Mouse (Mus musculus): ENCODE measurements at regions not wholly inside any gene's neighbourhood (a gene's known extent, or its start where the extent isn't known, plus 50 kb on each side); places are given as distances from the start of the nearest gene placed in this dataset.

DNA sequence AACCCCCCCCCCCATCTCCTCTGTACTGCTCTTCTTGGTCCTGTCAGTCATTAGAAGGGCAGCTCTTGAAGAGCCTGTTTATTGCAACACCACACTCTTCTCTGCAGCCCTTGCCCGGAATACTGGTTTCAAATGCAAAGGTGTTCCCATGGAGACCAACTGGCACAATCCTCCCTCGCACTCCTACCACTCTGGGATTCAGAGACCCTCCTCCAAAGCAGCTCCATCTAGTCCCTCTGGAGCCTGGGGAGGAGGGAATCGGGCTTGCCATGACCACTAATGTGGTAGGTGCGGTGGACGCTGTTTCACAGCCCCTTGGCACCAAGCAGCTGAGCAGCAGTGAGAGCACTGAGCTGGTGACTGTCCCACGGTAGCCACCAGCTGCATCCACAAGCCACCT, 83.1 kb downstream of the Stk35 start:
- Histone ChIP-seq H3K27me3 (ENCODE audit: control insufficient read depth, insufficient read depth, low read length) (no peaks in the 10 kb centered on the region), H3K36me3 (ENCODE audit: control insufficient read depth, insufficient read depth, low read length) (no peaks in the 10 kb centered on the region), H3K4me1 (ENCODE audit: control insufficient read depth, insufficient read depth, low read length) (no peaks in the 10 kb centered on the region), H3K9me3 (ENCODE audit: control insufficient read depth, low read length) (no peaks in the 10 kb centered on the region), H3K9ac (replicated peaks; ENCODE audit: low read length) (no peak overlapping the region), H3K27ac (replicated peaks; ENCODE audit: low read depth, low read length) (no peak overlapping the region), H3K4me2 (ENCODE audit: low read length) (no peak overlapping the region), H3K4me3 (replicated peaks; ENCODE audit: low read depth, low read length) (no peak overlapping the region)
- ATAC-seq (ENCODE audit: low FRiP score, low TSS enrichment) (no peak), DNase-seq (peak; percentile 19)
- 40% methylated on average over 6 of the region's 6 CpGs for WGBS

DNA sequence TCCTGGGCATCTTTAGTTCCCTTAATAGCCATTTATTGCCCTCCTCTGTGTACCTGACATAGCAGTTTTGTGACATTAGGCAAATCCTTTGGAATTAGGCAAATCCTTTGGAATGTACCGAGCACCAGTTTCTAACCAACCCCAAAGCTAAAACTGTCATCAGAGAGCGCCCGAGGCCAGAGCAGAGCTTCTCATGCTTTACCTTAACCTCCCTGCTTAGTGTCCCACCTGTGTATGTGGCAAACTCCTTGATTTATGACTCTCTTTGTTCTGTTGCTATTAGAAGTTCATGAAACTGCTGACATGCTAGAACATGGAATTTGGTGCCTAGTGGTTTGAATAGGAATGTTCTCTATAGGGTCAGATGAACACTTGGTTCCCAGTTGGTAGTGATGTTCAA, 84.0 kb downstream of the Stk35 start:
- WGBS, result 81% methylated on average over 3 of the region's 3 CpGs

DNA sequence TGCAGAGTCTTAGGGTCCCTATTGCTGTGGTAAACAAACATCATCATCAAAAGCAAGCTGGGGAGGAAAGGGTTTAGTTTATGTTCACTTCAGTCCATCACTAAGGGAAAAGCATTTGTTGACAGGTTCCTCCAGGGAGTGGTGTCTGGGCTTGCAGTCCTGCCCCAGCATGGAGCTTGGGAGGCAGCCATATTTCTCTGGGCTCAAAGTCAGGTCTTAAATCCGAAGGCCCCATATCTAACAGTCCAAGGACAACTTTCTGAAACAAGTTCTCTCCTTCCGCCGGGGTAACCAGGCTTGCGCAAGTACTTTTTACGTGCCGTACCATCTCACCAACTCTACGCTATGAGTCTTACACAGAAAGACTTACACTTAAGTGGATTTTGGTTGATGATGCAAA, 85.2 kb downstream of the Stk35 start:
- Histone ChIP-seq H3K4me1 (ENCODE audit: control insufficient read depth, insufficient read depth, low read length) (no peaks in the 10 kb centered on the region), H3K27ac (replicated peaks; ENCODE audit: low read depth, low read length) (no peak overlapping the region), H3K36me3 (ENCODE audit: control insufficient read depth, insufficient read depth, low read length) (no peaks in the 10 kb centered on the region), H3K4me3 (replicated peaks; ENCODE audit: low read depth, low read length) (no peak overlapping the region), H3K9ac (replicated peaks; ENCODE audit: low read length) (no peak overlapping the region), H3K27me3 (ENCODE audit: control insufficient read depth, insufficient read depth, low read length) (no peaks in the 10 kb centered on the region), H3K4me2 (ENCODE audit: low read length) (no peak overlapping the region), H3K9me3 (ENCODE audit: control insufficient read depth, low read length) (no peaks in the 10 kb centered on the region)
- ATAC-seq (ENCODE audit: low FRiP score, low TSS enrichment), result no peak
- DNase-seq, result no peak
- 92% methylated on average over 7 of the region's 7 CpGs for WGBS

More for the DNA sequence above, 84.0 kb downstream of the Stk35 start:
- DNase-seq (no peak), ATAC-seq (ENCODE audit: low FRiP score, low TSS enrichment) (no peak)
- Histone ChIP-seq H3K4me1 (ENCODE audit: control insufficient read depth, insufficient read depth, low read length) (no peaks in the 10 kb centered on the region), H3K27me3 (ENCODE audit: control insufficient read depth, insufficient read depth, low read length) (no peaks in the 10 kb centered on the region), H3K4me3 (replicated peaks; ENCODE audit: low read depth, low read length) (no peak overlapping the region), H3K9ac (replicated peaks; ENCODE audit: low read length) (no peak overlapping the region), H3K27ac (replicated peaks; ENCODE audit: low read depth, low read length) (no peak overlapping the region), H3K4me2 (ENCODE audit: low read length) (no peak overlapping the region), H3K36me3 (ENCODE audit: control insufficient read depth, insufficient read depth, low read length) (no peaks in the 10 kb centered on the region), H3K9me3 (ENCODE audit: control insufficient read depth, low read length) (no peaks in the 10 kb centered on the region)

DNA sequence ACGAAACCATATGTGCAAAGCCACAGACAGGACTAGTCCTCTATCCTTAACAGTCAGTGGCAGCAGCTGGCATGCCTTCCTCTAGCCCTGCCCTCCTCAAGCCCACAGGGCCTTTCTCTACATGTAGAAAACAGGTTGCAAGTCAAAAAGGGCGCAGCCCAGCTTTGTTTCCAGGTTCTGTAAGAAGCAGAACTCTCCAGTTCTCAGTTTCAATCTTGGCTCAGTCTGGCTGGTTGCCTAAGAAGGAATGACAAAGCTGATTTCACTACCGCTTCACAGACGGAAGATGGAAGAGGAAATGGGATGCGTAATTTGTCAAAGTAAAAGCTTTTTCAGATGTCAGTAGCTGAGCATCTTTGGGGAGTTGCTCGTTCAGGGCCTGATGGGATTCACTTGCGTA, 92.9 kb downstream of the Stk35 start:
- Histone ChIP-seq H3K27ac (replicated peaks; ENCODE audit: low read depth, low read length) (no peak overlapping the region), H3K4me2 (ENCODE audit: low read length) (no peak overlapping the region), H3K36me3 (ENCODE audit: control insufficient read depth, insufficient read depth, low read length) (no peaks in the 10 kb centered on the region), H3K4me1 (ENCODE audit: control insufficient read depth, insufficient read depth, low read length) (no peaks in the 10 kb centered on the region), H3K9ac (replicated peaks; ENCODE audit: low read length) (no peak overlapping the region), H3K9me3 (ENCODE audit: control insufficient read depth, low read length) (no peaks in the 10 kb centered on the region), H3K27me3 (ENCODE audit: control insufficient read depth, insufficient read depth, low read length) (no peaks in the 10 kb centered on the region), H3K4me3 (replicated peaks; ENCODE audit: low read depth, low read length) (no peak overlapping the region)
- WGBS, result 80% methylated on average over 7 of the region's 7 CpGs
- DNase-seq (no peak), ATAC-seq (ENCODE audit: low FRiP score, low TSS enrichment) (no peak)

DNA sequence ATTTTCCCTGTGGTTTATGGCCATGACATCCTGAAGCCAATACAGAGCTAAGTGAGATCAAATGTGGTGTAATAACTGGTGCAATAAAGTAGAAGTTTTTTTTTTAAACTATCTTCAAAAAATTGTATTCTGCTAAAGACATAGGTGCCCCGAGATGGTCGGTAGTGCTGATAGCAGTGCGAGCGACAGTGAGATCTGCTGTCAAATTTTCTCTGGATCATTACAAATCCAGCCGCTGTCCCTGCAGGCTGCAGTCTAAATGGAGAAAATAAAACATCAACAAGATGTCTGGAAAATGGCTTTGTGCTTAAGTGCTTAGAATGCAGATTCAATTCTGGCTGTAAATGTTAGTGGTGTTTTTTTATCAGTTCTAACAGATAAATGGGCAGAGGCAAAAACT, 93.5 kb downstream of the Stk35 start:
- ATAC-seq (ENCODE audit: low FRiP score, low TSS enrichment) (no peak), DNase-seq (no peak)
- H3K4me3 ChIP-seq (replicated peaks; ENCODE audit: low read depth, low read length), result no peak overlapping the region
- WGBS, result 86% methylated on average over 5 of the region's 5 CpGs
- no peaks in the 10 kb centered on the region for H3K27me3 ChIP-seq (ENCODE audit: control insufficient read depth, insufficient read depth, low read length)
- H3K36me3 ChIP-seq (ENCODE audit: control insufficient read depth, insufficient read depth, low read length), result no peaks in the 10 kb centered on the region
- H3K27ac ChIP-seq (replicated peaks; ENCODE audit: low read depth, low read length), result no peak overlapping the region
- no peak overlapping the region for H3K4me2 ChIP-seq (ENCODE audit: low read length)
- no peak overlapping the region for H3K9ac ChIP-seq (replicated peaks; ENCODE audit: low read length)
- H3K9me3 ChIP-seq (ENCODE audit: control insufficient read depth, low read length), result no peaks in the 10 kb centered on the region
- H3K4me1 ChIP-seq (ENCODE audit: control insufficient read depth, insufficient read depth, low read length), result no peaks in the 10 kb centered on the region

DNA sequence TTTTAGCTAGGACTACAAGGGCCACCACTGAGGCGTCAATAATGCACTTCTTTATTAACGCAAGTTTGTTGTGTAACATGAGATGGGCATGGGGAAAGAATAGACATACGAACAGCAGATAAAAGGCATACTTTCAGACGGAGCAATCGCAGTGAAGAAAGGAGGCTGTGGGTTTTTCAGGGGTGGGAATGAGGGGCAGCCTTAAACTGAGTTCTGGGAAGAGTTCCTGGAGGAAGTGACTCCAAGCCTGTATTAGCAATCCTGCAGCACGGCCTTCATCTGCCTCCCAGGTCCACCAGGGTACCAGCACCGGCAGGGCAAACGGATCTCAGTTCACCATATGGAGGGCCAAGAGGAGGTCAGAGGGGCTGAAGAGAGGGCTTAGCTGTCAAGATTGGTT, 94.6 kb downstream of the Stk35 start:
- Histone ChIP-seq H3K9ac (replicated peaks; ENCODE audit: low read length) (no peak overlapping the region), H3K27me3 (ENCODE audit: control insufficient read depth, insufficient read depth, low read length) (no peaks in the 10 kb centered on the region), H3K36me3 (ENCODE audit: control insufficient read depth, insufficient read depth, low read length) (no peaks in the 10 kb centered on the region), H3K4me3 (replicated peaks; ENCODE audit: low read depth, low read length) (no peak overlapping the region), H3K9me3 (ENCODE audit: control insufficient read depth, low read length) (no peaks in the 10 kb centered on the region), H3K4me1 (ENCODE audit: control insufficient read depth, insufficient read depth, low read length) (no peaks in the 10 kb centered on the region), H3K4me2 (ENCODE audit: low read length) (no peak overlapping the region), H3K27ac (replicated peaks; ENCODE audit: low read depth, low read length) (no peak overlapping the region)
- ATAC-seq (ENCODE audit: low FRiP score, low TSS enrichment), result no peak
- no peak for DNase-seq
- WGBS, result 83% methylated on average over 8 of the region's 8 CpGs

DNA sequence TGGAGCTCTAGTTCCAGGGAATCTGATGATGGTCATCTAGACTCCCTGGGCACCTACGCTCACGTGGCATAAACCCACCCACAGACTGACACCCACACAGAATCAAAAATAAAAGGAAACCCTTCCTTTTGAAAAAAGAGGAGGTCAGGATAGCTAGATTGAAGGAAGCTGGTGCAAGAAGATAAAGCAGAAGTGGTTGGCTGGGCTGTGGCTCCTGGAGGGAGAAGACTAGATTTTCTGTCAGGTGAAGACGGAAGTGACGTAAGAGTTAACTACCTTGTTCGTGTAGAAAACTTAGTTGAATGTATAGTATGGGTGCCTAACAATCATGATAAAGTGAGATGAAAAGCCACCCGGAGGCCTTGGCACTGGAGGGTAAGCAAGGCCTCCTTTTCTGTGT, 95.1 kb downstream of the Stk35 start:
- WGBS, result 94% methylated on average over 6 of the region's 6 CpGs
- H3K4me1 ChIP-seq (ENCODE audit: control insufficient read depth, insufficient read depth, low read length), result no peaks in the 10 kb centered on the region
- H3K9ac ChIP-seq (replicated peaks; ENCODE audit: low read length), result no peak overlapping the region
- no peaks in the 10 kb centered on the region for H3K36me3 ChIP-seq (ENCODE audit: control insufficient read depth, insufficient read depth, low read length)
- DNase-seq (no peak), ATAC-seq (ENCODE audit: low FRiP score, low TSS enrichment) (no peak)
- no peak overlapping the region for H3K4me3 ChIP-seq (replicated peaks; ENCODE audit: low read depth, low read length)
- H3K27ac ChIP-seq (replicated peaks; ENCODE audit: low read depth, low read length), result no peak overlapping the region
- no peaks in the 10 kb centered on the region for H3K9me3 ChIP-seq (ENCODE audit: control insufficient read depth, low read length)
- H3K4me2 ChIP-seq (ENCODE audit: low read length), result no peak overlapping the region
- H3K27me3 ChIP-seq (ENCODE audit: control insufficient read depth, insufficient read depth, low read length), result no peaks in the 10 kb centered on the region

DNA sequence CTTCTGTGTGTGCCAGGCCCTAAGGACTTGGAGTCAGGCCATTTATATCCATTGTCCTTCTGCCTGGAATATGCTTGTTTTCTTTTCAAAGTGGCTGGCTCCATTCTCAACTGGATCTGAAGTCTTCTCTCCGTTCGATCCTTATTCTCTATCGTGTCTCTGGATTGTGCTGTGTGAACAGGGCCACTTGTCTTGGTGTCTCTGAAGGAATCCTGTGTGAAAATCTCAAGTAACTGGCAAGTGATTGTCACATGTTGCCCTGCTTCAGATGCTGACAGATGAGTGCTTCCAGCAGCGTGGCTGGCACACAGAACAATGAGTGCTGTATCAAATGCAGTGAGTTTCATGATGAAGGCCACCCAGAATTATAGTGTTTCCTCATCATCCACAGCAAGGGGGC, 96.4 kb downstream of the Stk35 start:
- no peaks in the 10 kb centered on the region for H3K4me1 ChIP-seq (ENCODE audit: control insufficient read depth, insufficient read depth, low read length)
- no peaks in the 10 kb centered on the region for H3K27me3 ChIP-seq (ENCODE audit: control insufficient read depth, insufficient read depth, low read length)
- H3K9ac ChIP-seq (replicated peaks; ENCODE audit: low read length), result no peak overlapping the region
- H3K36me3 ChIP-seq (ENCODE audit: control insufficient read depth, insufficient read depth, low read length), result no peaks in the 10 kb centered on the region
- no peaks in the 10 kb centered on the region for H3K9me3 ChIP-seq (ENCODE audit: control insufficient read depth, low read length)
- H3K27ac ChIP-seq (replicated peaks; ENCODE audit: low read depth, low read length), result no peak overlapping the region
- no peak overlapping the region for H3K4me2 ChIP-seq (ENCODE audit: low read length)
- H3K4me3 ChIP-seq (replicated peaks; ENCODE audit: low read depth, low read length), result no peak overlapping the region
- DNase-seq, result no peak
- no peak for ATAC-seq (ENCODE audit: low FRiP score, low TSS enrichment)
- 80% methylated on average over 4 of the region's 4 CpGs for WGBS

DNA sequence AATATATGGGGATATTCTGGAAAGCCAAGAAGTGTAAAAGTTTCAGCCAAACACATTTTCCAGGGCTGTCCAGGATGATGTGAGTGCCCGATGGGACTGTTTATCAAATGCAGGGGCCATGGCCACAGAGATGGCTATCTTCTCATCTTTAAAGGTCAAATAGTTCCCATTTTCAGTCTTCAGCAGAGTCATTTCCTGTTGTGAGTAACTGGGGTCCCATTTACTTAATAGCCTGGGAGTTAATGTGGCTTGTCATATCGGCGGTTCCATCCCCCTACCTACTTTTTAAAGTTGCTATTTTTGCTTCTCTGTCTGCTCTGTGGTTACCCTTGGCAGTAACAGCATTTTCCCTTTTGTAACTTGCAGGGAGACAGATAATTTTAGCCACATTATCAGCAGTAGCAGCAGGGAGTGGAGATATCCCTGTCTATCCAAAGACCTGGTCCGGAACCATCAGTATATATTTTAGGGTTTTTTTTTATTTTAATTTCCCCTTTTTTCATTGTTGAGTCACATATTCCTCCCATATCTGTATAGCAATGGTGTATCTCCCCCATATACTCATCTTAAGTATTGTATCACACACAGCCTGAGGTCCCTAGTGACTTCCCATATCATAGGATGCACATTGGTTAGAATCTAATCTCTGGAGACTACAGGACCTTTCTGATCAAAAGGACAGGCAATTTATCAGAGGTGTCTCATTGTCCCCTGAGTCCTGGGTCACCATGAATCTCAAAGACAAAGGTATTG, 103.2 kb downstream of the Stk35 start:
- no peak overlapping the region for H3K4me2 ChIP-seq (ENCODE audit: low read length)
- H3K27me3 ChIP-seq (ENCODE audit: control insufficient read depth, insufficient read depth, low read length), result peaks cover 14% of the 10 kb centered on the region; the same call in 1 of the 2 replicates
- no peak overlapping the region for H3K9ac ChIP-seq (replicated peaks; ENCODE audit: low read length)
- ATAC-seq (ENCODE audit: low FRiP score, low TSS enrichment), result no peak
- no peaks in the 10 kb centered on the region for H3K9me3 ChIP-seq (ENCODE audit: control insufficient read depth, low read length)
- 84% methylated on average over 4 of the region's 4 CpGs for WGBS
- H3K4me3 ChIP-seq (replicated peaks; ENCODE audit: low read depth, low read length), result no peak overlapping the region
- no peak overlapping the region for H3K27ac ChIP-seq (replicated peaks; ENCODE audit: low read depth, low read length)
- DNase-seq, result no peak
- 0 out of 2 replicates have a peak, but pooled peaks cover 3% of the 10 kb centered on the region for H3K4me1 ChIP-seq (ENCODE audit: control insufficient read depth, insufficient read depth, low read length)
- no peaks in the 10 kb centered on the region for H3K36me3 ChIP-seq (ENCODE audit: control insufficient read depth, insufficient read depth, low read length)
